Mouse (Mus musculus): ENCODE data around the gene Nfib.

- TF ChIP-seq EP300 (IDR thresholded peaks at IDR 0.05; ENCODE audit: low read depth) = no peak
- TF ChIP-seq CTCF (IDR thresholded peaks at IDR 0.05; ENCODE audit: low read depth) = no peak
Observed at GRCm38 (mm10) chr4:82372217-82372616, 333.3 kb downstream of the Nfib start.

All from liver, embryonic 14.5 days (tissue).